Mouse (Mus musculus): ENCODE data around the gene Bivm. TPM values are rescaled to one million over a fixed set of nuclear protein-coding genes. Genes with fewer than 3 reads are reported as not detected.

The Bivm gene
- polyA plus RNA-seq, 2 experiments, result 13.3 to 17.9 TPM

- H3K27ac ChIP-seq (replicated peaks; ENCODE audit: low read depth, low read length), result no peak overlapping the region
- H3K36me3 ChIP-seq (ENCODE audit: control insufficient read depth, insufficient read depth, low read length), result peaks cover 24% of the 10 kb centered on the region
- peak; percentile 15 for DNase-seq (ENCODE audit: low spot score)
- 92% methylated on average over 4 of the region's 4 CpGs for WGBS
- no peaks in the 10 kb centered on the region for H3K4me1 ChIP-seq (ENCODE audit: control insufficient read depth, insufficient read depth, low read length)
- H3K27me3 ChIP-seq (ENCODE audit: control insufficient read depth, insufficient read depth, low read length), result no peaks in the 10 kb centered on the region
- H3K9ac ChIP-seq (ENCODE audit: low read depth, low read length, severe bottlenecking), result no peak overlapping the region
- no peak overlapping the region for H3K4me2 ChIP-seq (replicated peaks; ENCODE audit: low read depth, low read length, severe bottlenecking)
- H3K4me3 ChIP-seq (replicated peaks; ENCODE audit: low read length), result no peak overlapping the region
- no peaks in the 10 kb centered on the region for H3K9me3 ChIP-seq (ENCODE audit: control insufficient read depth, low read length)
- no peak for ATAC-seq (ENCODE audit: low FRiP score, low read depth)
- TF ChIP-seq POLR2A (IDR thresholded peaks at IDR 0.05; ENCODE audit: borderline replicate concordance, extremely low read depth, insufficient read depth, insufficient read length), result no peak
Observed at GRCm38 (mm10) chr1:44155287-44155686, 36.5 kb downstream of the Bivm start.

GRCm38 (mm10) chr1:44158317-44158716 lies 39.6 kb downstream of the Bivm start:
- H3K36me3 ChIP-seq (ENCODE audit: control insufficient read depth, insufficient read depth, low read length), result peaks cover 49% of the 10 kb centered on the region
- DNase-seq (ENCODE audit: low spot score), result no peak
- no peaks in the 10 kb centered on the region for H3K9me3 ChIP-seq (ENCODE audit: control insufficient read depth, low read length)
- no peak overlapping the region for H3K4me3 ChIP-seq (replicated peaks; ENCODE audit: low read length)
- H3K27me3 ChIP-seq (ENCODE audit: control insufficient read depth, insufficient read depth, low read length), result no peaks in the 10 kb centered on the region
- H3K9ac ChIP-seq (ENCODE audit: low read depth, low read length, severe bottlenecking), result no peak overlapping the region
- 83% methylated on average over 6 of the region's 6 CpGs for WGBS
- ATAC-seq (ENCODE audit: low FRiP score, low read depth), result no peak
- TF ChIP-seq POLR2A (IDR thresholded peaks at IDR 0.05; ENCODE audit: borderline replicate concordance, extremely low read depth, insufficient read depth, insufficient read length), result no peak
- H3K4me1 ChIP-seq (ENCODE audit: control insufficient read depth, insufficient read depth, low read length), result no peaks in the 10 kb centered on the region
- H3K27ac ChIP-seq (replicated peaks; ENCODE audit: low read depth, low read length), result no peak overlapping the region
- H3K4me2 ChIP-seq (replicated peaks; ENCODE audit: low read depth, low read length, severe bottlenecking), result no peak overlapping the region

- Histone ChIP-seq H3K9me3 (ENCODE audit: control insufficient read depth, low read length) (no peaks in the 10 kb centered on the region), H3K36me3 (ENCODE audit: control insufficient read depth, insufficient read depth, low read length) (peaks cover 75% of the 10 kb centered on the region), H3K4me2 (replicated peaks; ENCODE audit: low read depth, low read length, severe bottlenecking) (no peak overlapping the region), H3K27me3 (ENCODE audit: control insufficient read depth, insufficient read depth, low read length) (no peaks in the 10 kb centered on the region), H3K27ac (replicated peaks; ENCODE audit: low read depth, low read length) (no peak overlapping the region), H3K9ac (ENCODE audit: low read depth, low read length, severe bottlenecking) (no peak overlapping the region), H3K4me1 (ENCODE audit: control insufficient read depth, insufficient read depth, low read length) (no peaks in the 10 kb centered on the region), H3K4me3 (replicated peaks; ENCODE audit: low read length) (no peak overlapping the region)
- no peak for DNase-seq (ENCODE audit: low spot score)
- 90% methylated on average over 6 of the region's 6 CpGs for WGBS
- no peak for ATAC-seq (ENCODE audit: low FRiP score, low read depth)
- no peak for TF ChIP-seq POLR2A (IDR thresholded peaks at IDR 0.05; ENCODE audit: borderline replicate concordance, extremely low read depth, insufficient read depth, insufficient read length)
Observed at GRCm38 (mm10) chr1:44161818-44162217, 43.1 kb downstream of the Bivm start.

- TF ChIP-seq POLR2A (IDR thresholded peaks at IDR 0.05; ENCODE audit: borderline replicate concordance, extremely low read depth, insufficient read depth, insufficient read length), result no peak
- Histone ChIP-seq H3K9me3 (ENCODE audit: control insufficient read depth, low read length) (no peaks in the 10 kb centered on the region), H3K4me1 (ENCODE audit: control insufficient read depth, insufficient read depth, low read length) (no peaks in the 10 kb centered on the region), H3K4me2 (replicated peaks; ENCODE audit: low read depth, low read length, severe bottlenecking) (no peak overlapping the region), H3K4me3 (replicated peaks; ENCODE audit: low read length) (no peak overlapping the region), H3K36me3 (ENCODE audit: control insufficient read depth, insufficient read depth, low read length) (peaks cover 81% of the 10 kb centered on the region), H3K27ac (replicated peaks; ENCODE audit: low read depth, low read length) (no peak overlapping the region), H3K9ac (ENCODE audit: low read depth, low read length, severe bottlenecking) (no peak overlapping the region), H3K27me3 (ENCODE audit: control insufficient read depth, insufficient read depth, low read length) (no peaks in the 10 kb centered on the region)
- no peak for ATAC-seq (ENCODE audit: low FRiP score, low read depth)
- 89% methylated on average over 5 of the region's 5 CpGs for WGBS
- no peak for DNase-seq (ENCODE audit: low spot score)
Observed at GRCm38 (mm10) chr1:44162389-44162788, 43.6 kb downstream of the Bivm start.

- 90% methylated on average over 3 of the region's 3 CpGs for WGBS
- H3K9ac ChIP-seq (ENCODE audit: low read depth, low read length, severe bottlenecking), result no peak overlapping the region
- peaks cover 74% of the 10 kb centered on the region for H3K36me3 ChIP-seq (ENCODE audit: control insufficient read depth, insufficient read depth, low read length)
- DNase-seq (ENCODE audit: low spot score) (no peak), ATAC-seq (ENCODE audit: low FRiP score, low read depth) (no peak)
- no peak overlapping the region for H3K4me3 ChIP-seq (replicated peaks; ENCODE audit: low read length)
- H3K27me3 ChIP-seq (ENCODE audit: control insufficient read depth, insufficient read depth, low read length), result no peaks in the 10 kb centered on the region
- no peaks in the 10 kb centered on the region for H3K4me1 ChIP-seq (ENCODE audit: control insufficient read depth, insufficient read depth, low read length)
- no peak overlapping the region for H3K4me2 ChIP-seq (replicated peaks; ENCODE audit: low read depth, low read length, severe bottlenecking)
- H3K27ac ChIP-seq (replicated peaks; ENCODE audit: low read depth, low read length), result no peak overlapping the region
- H3K9me3 ChIP-seq (ENCODE audit: control insufficient read depth, low read length), result peaks cover 16% of the 10 kb centered on the region
- TF ChIP-seq POLR2A (IDR thresholded peaks at IDR 0.05; ENCODE audit: borderline replicate concordance, extremely low read depth, insufficient read depth, insufficient read length), result no peak
Observed at GRCm38 (mm10) chr1:44167859-44168383, 49.2 kb downstream of the Bivm start.

GRCm38 (mm10) chr1:44172656-44173055 lies 53.9 kb downstream of the Bivm start:
- Histone ChIP-seq H3K36me3 (ENCODE audit: control insufficient read depth, insufficient read depth, low read length) (peaks cover 71% of the 10 kb centered on the region), H3K4me1 (ENCODE audit: control insufficient read depth, insufficient read depth, low read length) (no peaks in the 10 kb centered on the region), H3K9ac (ENCODE audit: low read depth, low read length, severe bottlenecking) (no peak overlapping the region), H3K9me3 (ENCODE audit: control insufficient read depth, low read length) (peaks cover 16% of the 10 kb centered on the region), H3K27me3 (ENCODE audit: control insufficient read depth, insufficient read depth, low read length) (no peaks in the 10 kb centered on the region), H3K4me2 (replicated peaks; ENCODE audit: low read depth, low read length, severe bottlenecking) (no peak overlapping the region), H3K4me3 (replicated peaks; ENCODE audit: low read length) (no peak overlapping the region), H3K27ac (replicated peaks; ENCODE audit: low read depth, low read length) (no peak overlapping the region)
- TF ChIP-seq POLR2A (IDR thresholded peaks at IDR 0.05; ENCODE audit: borderline replicate concordance, extremely low read depth, insufficient read depth, insufficient read length), result no peak
- ATAC-seq (ENCODE audit: low FRiP score, low read depth), result no peak
- 98% methylated on average over 4 of the region's 4 CpGs for WGBS
- no peak for DNase-seq (ENCODE audit: low spot score)
